Mouse (Mus musculus): ENCODE measurements around the gene Tfeb.

DNA sequence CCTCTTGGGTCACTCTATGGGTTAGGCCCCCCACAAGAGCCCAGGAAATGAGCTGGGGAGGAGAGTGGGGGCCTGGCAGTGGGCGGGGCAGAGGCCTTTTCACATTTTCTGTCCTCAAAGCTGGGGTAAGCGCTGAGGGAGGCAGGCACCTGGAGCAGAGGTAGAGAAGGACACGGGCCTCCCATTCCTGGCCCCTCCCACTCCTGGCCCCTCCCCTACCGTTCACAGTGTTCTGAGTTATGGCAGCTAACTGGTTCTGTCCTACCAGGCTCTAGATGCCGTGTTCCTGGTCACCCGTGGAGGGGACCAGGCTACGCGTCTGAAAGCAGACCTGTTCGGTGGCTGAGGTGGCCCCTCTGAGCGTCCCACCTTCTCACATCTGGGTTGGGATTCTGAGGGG is 78.6 kb downstream of the Tfeb start:
- TF ChIP-seq CTCF (IDR thresholded peaks at IDR 0.05; ENCODE audit: low read depth) (no peak), EP300 (IDR thresholded peaks at IDR 0.05; ENCODE audit: low read depth) (no peak)

Data from liver, postnatal 0 days (tissue).